Mouse (Mus musculus) midbrain, embryonic 11.5 days (tissue): Measurements from ENCODE around the gene Olfr547. TPM values are rescaled to one million over a fixed set of nuclear protein-coding genes. Genes with fewer than 3 reads are reported as not detected.
"Not testable (repeated sequence)": the region's sequence is repeated elsewhere in the genome, so short reads cannot be mapped to it uniquely, and the experiment has no call there.

Experiments
- ATAC-seq: fragments of 200-750 bp; cut with Nextera tagmentation; 2 replicates; pipeline ENCODE4 v1.8.0; 2017; ENCODE audit warnings: moderate TSS enrichment, moderate library complexity; ENCODE audit not compliant: low FRiP score
- DNase-seq: peaks from one replicate; pipeline ENCODE4 v3.0.0; 2015; ENCODE audit warnings: low spot score; ENCODE audit errors: missing footprints
- H3K27ac ChIP-seq: fragments of 300-500 bp; sonication (generic); 2 replicates; pipeline ENCODE4 v1.5.1; 2014; ENCODE audit warnings: low read depth, low read length
- H3K27me3 ChIP-seq: fragments of 300-500 bp; sonication (generic); 2 replicates; pipeline ENCODE4 v1.6.1; 2014; ENCODE audit warnings: mild to moderate bottlenecking, low read length, moderate library complexity, mixed read lengths; ENCODE audit not compliant: control insufficient read depth, insufficient read depth
- H3K36me3 ChIP-seq: fragments of 300-500 bp; sonication (generic); 2 replicates; pipeline ENCODE4 v1.6.1; 2014; ENCODE audit warnings: mild to moderate bottlenecking, low read length, moderate library complexity, mixed read lengths; ENCODE audit not compliant: control insufficient read depth, insufficient read depth
- H3K4me1 ChIP-seq: fragments of 300-500 bp; sonication (generic); 2 replicates; pipeline ENCODE4 v1.6.1; 2014; ENCODE audit warnings: low read length; ENCODE audit not compliant: control insufficient read depth, insufficient read depth
- H3K4me2 ChIP-seq: fragments of 300-500 bp; sonication (generic); 2 replicates; pipeline ENCODE4 v1.6.1; 2014; ENCODE audit warnings: mild to moderate bottlenecking, moderate library complexity
- H3K4me3 ChIP-seq: fragments of 300-500 bp; sonication (generic); 2 replicates; pipeline ENCODE4 v1.5.1; 2014; ENCODE audit warnings: low read depth, low read length
- H3K9ac ChIP-seq: fragments of 300-500 bp; sonication (generic); 2 replicates; pipeline ENCODE4 v1.6.1; 2014; ENCODE audit warnings: low read length
- H3K9me3 ChIP-seq: fragments of 300-500 bp; sonication (generic); 2 replicates; pipeline ENCODE4 v1.6.1; 2016; ENCODE audit warnings: low read length; ENCODE audit not compliant: control insufficient read depth
- WGBS: fragments of 180-500 bp; shearing (Covaris S2); extraction: QIAGEN DNeasy Blood & Tissue Kit; methylation state at CpG from one replicate; pipeline ENCODE4 v1.1.7; 2014; 5-methylcytosine and 5-hydroxymethylcytosine counted together
- polyA plus RNA-seq: library from polyadenylated mRNA; unstranded; fragments of >200 nt; fragmentation: Nextera tagmentation; extraction: Ambion mirVana; gene quantifications from 2 replicates; pipeline ENCODE4 v1.2.1, GENCODE M21; 2014

Olfr547 gene
- not detected in 2 replicates for polyA plus RNA-seq

DNA sequence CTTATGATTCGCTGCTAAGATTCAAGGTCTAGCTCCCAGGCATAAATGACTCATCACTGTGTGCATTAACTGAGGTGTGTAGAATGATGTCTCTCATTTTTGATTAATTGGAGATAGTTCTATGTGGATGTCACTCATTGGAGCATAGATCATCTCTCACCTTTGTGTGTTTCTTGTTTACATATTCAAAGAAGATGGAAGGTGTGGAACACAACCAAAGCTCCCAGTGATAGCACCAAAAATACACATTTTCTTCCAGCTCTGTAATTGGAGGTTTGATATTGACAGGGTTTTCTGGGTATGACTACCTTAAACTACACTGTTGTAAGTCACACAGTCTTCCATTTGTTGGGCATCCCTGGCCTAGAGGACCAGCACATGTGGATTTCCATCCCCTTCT is at the start of gene Olfr547:
Gene Olfr547, plus strand, starts transcription at position 301 of the 400 bp plus-strand sequence.
- Histone ChIP-seq H3K9ac (no peak within 1 kb of the TSS), H3K36me3 (no peaks in the 10 kb centered on the region), H3K27ac (no peak within 1 kb of the TSS), H3K9me3 (no peaks in the 10 kb centered on the region), H3K4me2 (no peak within 1 kb of the TSS), H3K4me3 (no peak within 1 kb of the TSS), H3K4me1 (no peaks in the 10 kb centered on the region), H3K27me3 (no peaks in the 10 kb centered on the region)
- DNase-seq (no peak), ATAC-seq (no peak)
- WGBS = 96% methylated on average over 1 of the region's 1 CpGs

DNA sequence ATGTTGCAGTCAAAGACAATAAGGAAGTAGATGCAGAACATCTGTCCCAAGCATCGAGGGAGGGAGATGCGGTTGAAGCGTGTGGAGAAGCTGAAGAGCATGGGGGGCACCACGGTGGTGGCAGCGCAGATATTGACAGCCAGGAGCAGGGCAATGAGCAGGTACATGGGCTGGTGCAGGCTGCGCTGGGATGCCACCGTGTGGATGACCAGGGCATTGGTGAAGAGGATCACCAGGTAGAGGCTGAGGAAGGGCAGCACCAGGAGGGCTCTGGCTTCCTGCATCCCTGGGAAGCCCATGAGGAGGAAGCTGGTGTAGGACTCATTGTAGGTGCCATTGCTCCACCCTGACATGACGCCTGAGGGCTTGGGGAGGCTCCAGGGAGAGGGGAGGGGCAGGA is 49.8 kb upstream of the Olfr547 start:
- 0 out of 2 replicates have a peak, but pooled peaks have one; percentile 23 for ATAC-seq
- 74% methylated on average over 6 of the region's 8 CpGs for WGBS

DNA sequence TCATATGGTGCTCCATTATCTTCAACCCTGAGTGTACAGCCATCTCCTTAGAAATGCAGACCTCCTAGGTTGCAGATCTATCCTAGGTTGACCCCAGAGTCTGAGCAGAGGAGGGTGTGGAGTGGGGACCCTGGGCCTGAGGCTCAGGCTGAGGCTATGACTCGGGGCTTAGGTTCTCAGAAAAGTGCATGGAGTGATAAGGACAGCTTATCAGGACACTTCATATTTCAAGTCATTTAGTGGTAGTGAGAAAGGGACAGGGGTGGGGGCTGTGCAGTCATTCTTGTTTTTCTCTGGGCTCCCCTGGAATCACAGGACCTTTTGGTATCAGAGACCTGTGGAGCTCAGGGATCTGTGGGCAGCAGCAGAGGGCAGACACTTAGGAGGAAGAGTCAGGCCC is 48.4 kb upstream of the Olfr547 start:
- Histone ChIP-seq H3K4me3 (no peak overlapping the region), H3K36me3 (no peaks in the 10 kb centered on the region), H3K9me3 (no peaks in the 10 kb centered on the region), H3K27me3 (no peaks in the 10 kb centered on the region), H3K27ac (no peak overlapping the region), H3K4me2 (no peak overlapping the region), H3K4me1 (no peaks in the 10 kb centered on the region), H3K9ac (no peak overlapping the region)
- no peak for DNase-seq
- ATAC-seq = no peak
- WGBS = 83% methylated on average over 1 of the region's 1 CpGs

More for the DNA sequence above, 49.8 kb upstream of the Olfr547 start:
- H3K4me1 ChIP-seq, H3K36me3 ChIP-seq, H3K4me3 ChIP-seq, H3K27me3 ChIP-seq, H3K9ac ChIP-seq, H3K27ac ChIP-seq, H3K4me2 ChIP-seq, H3K9me3 ChIP-seq, DNase-seq: not testable (repeated sequence)

DNA sequence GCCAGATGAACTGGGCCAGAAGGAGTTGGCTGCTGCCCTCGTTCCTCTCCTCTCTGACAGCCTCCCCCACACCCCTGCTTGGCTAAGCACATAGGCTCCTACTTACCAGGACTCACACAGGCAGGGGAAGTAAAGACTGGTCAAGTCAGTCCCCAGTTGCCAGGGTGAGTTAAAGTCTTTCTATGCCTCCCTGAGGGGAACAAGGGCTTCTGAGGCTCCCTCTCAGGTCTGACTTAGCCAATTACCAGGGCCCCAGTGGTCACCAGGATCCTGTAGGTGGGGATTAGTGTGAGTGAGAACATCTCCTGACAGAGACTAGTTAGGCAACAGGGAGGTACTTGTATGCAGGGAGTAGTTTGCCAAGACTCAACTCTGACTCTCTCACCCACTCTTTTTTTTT is 46.4 kb upstream of the Olfr547 start, which contains the start of gene Olfr544:
Gene Olfr544, minus strand, starts transcription at position 153 of the 400 bp plus-strand sequence.
- DNase-seq (no peak), ATAC-seq (no peak)
- WGBS = 36% methylated on average over 1 of the region's 1 CpGs
- Histone ChIP-seq H3K9ac (no peak within 1 kb of the TSS), H3K36me3 (no peaks in the 10 kb centered on the region), H3K4me1 (no peaks in the 10 kb centered on the region), H3K4me2 (no peak within 1 kb of the TSS), H3K27me3 (no peaks in the 10 kb centered on the region), H3K9me3 (no peaks in the 10 kb centered on the region), H3K27ac (no peak within 1 kb of the TSS), H3K4me3 (no peak within 1 kb of the TSS)

DNA sequence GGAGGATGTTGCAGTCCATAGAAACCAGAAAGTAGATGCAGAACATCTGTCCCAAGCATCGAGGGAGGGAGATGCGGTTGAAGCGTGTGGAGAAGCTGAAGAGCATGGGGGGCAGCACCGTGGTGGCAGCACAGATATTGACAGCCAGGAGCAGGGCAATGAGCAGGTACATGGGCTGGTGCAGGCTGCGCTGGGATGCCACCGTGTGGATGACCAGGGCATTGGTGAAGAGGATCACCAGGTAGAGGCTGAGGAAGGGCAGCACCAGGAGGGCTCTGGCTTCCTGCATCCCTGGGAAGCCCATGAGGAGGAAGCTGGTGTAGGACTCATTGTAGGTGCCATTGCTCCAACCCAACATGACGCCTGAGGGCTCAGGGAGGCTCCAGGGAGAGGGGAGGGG is 40.1 kb upstream of the Olfr547 start:
- H3K9ac ChIP-seq, DNase-seq, H3K27ac ChIP-seq, H3K4me2 ChIP-seq, H3K27me3 ChIP-seq, H3K4me3 ChIP-seq, H3K36me3 ChIP-seq, H3K4me1 ChIP-seq, H3K9me3 ChIP-seq: not testable (repeated sequence)
- 0 out of 2 replicates have a peak, but pooled peaks have one; percentile 11 for ATAC-seq
- 54% methylated on average over 6 of the region's 7 CpGs for WGBS

DNA sequence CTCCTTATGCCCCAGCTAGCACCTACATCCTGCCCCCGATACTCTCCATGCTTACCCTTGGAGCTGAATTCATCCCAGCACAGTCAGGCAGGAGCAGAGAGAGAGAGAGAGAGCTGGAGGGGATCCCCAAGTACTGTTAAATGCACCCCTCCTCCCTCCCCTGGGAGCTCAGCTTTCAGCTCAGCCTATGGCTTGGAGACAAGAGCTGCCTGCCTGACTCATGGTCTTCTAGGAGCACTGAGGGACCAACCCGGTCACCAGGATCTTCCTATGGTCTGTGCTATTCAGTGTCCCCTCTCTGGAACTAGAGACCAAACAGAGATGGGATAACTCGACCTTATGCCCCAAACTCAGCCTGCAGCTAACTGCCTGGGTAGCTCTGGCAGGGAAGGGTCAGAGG is 35.1 kb upstream of the Olfr547 start, which contains the start of gene Olfr545:
Gene Olfr545, minus strand, starts transcription at position 101 of the 400 bp plus-strand sequence.
- no peaks in the 10 kb centered on the region for H3K9me3 ChIP-seq

DNA sequence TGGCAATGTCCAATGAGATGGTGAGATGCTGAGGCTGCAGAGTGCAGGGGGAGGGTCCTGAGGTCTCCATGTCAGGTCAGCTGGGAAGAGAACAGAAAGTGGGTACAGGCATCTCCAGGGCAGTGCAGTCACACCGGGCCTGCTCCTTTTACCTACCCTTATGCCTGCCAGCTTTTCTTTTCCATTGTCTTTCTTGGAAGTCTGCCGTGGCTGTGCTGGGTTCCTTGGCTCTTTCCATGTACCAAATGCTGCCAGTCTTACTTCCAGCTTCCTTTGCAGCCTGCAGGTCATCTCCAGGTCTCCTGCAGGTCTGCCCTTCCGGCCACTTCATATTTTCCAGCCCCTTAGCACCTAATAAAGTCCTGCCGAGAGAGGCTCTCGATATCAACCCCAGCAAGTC is 32.6 kb upstream of the Olfr547 start:
- Histone ChIP-seq H3K27me3 (no peaks in the 10 kb centered on the region), H3K4me1 (no peaks in the 10 kb centered on the region), H3K9me3 (no peaks in the 10 kb centered on the region), H3K9ac (no peak overlapping the region), H3K4me2 (no peak overlapping the region), H3K36me3 (no peaks in the 10 kb centered on the region), H3K27ac (no peak overlapping the region), H3K4me3 (no peak overlapping the region)
- DNase-seq (no peak), ATAC-seq (no peak)
- 83% methylated on average over 5 of the region's 5 CpGs for WGBS

More for the DNA sequence above, 35.1 kb upstream of the Olfr547 start, which contains the start of gene Olfr545:
- Histone ChIP-seq H3K27me3 (no peaks in the 10 kb centered on the region), H3K4me2 (no peak within 1 kb of the TSS), H3K27ac (no peak within 1 kb of the TSS), H3K4me1 (no peaks in the 10 kb centered on the region), H3K9ac (no peak within 1 kb of the TSS), H3K36me3 (no peaks in the 10 kb centered on the region), H3K4me3 (no peak within 1 kb of the TSS)
- WGBS = 67% methylated on average over 3 of the region's 3 CpGs
- DNase-seq (peak; percentile 33), ATAC-seq (no peak)

DNA sequence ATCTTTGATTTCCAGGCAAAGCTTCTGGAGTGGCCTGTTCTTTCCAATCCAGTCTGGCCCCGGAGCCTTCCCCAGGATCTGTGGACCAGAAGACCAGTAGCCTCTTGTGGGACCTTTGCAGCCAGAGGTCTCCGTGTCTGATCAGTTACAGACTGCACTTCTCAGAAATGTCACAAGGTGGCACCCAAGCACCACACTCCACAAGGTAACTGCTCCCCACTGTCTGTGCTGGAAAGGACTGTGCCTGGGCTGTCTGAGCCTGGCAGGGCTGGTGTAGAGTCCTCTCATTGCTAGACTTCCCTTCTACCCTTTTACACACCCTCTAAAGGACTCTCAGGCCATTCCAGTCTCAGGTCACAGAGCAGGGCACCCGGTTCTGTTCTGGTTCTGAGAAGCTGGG is 27.7 kb upstream of the Olfr547 start:
- DNase-seq (peak; percentile 98), ATAC-seq (peak; percentile 73)
- Histone ChIP-seq H3K9ac (no peak overlapping the region), H3K9me3 (no peaks in the 10 kb centered on the region), H3K27ac (no peak overlapping the region), H3K4me3 (no peak overlapping the region), H3K4me1 (no peaks in the 10 kb centered on the region), H3K27me3 (no peaks in the 10 kb centered on the region), H3K4me2 (no peak overlapping the region), H3K36me3 (no peaks in the 10 kb centered on the region)
- WGBS = 53% methylated on average over 3 of the region's 3 CpGs

DNA sequence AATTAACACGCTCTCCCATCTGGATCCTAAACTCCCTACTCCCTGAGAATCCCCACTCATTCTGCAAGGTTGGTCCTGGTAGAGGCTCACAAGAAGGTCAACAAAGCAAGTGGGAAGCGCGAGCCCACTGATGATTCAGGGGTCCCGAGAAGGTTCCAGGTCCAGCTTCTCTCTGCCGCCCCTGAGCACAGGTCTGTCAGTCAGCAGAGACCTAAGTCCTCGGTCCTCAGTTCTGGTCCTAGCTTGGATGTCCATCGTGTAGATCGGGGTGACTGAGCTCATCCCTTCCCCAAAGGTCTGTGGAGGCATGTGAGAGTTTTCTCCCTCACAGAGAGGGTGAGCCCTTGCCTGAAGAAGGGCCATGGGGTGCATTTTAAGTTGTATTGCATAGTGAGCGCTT is 26.5 kb upstream of the Olfr547 start:
- no peaks in the 10 kb centered on the region for H3K4me1 ChIP-seq
- H3K9me3 ChIP-seq = no peaks in the 10 kb centered on the region
- H3K4me3 ChIP-seq = no peak overlapping the region
- H3K9ac ChIP-seq = no peak overlapping the region
- no peak overlapping the region for H3K4me2 ChIP-seq
- DNase-seq = peak; percentile 56
- no peak overlapping the region for H3K27ac ChIP-seq
- no peaks in the 10 kb centered on the region for H3K36me3 ChIP-seq
- ATAC-seq = no peak
- H3K27me3 ChIP-seq = no peaks in the 10 kb centered on the region
- WGBS = 89% methylated on average over 9 of the region's 9 CpGs
